Mouse (Mus musculus) hindbrain, embryonic 14.5 days (tissue): Measurements from ENCODE around the gene Agpat4. TPM values are rescaled to one million over a fixed set of nuclear protein-coding genes. Genes with fewer than 3 reads are reported as not detected.

ENCODE experiments used
- ATAC-seq: fragments of 200-750 bp; cut with Nextera tagmentation; 2 replicates; pipeline ENCODE4 v1.8.0; 2017; ENCODE audit warnings: moderate number of reproducible peaks, mild to moderate bottlenecking, moderate TSS enrichment, moderate library complexity; ENCODE audit not compliant: low FRiP score
- DNase-seq: peaks from one replicate; pipeline ENCODE4 v3.0.0-alpha.2; 2015; ENCODE audit warnings: low spot score
- H3K27ac ChIP-seq: fragments of 300-500 bp; sonication (generic); 2 replicates; pipeline ENCODE4 v1.5.1; 2014; ENCODE audit warnings: mild to moderate bottlenecking, moderate library complexity
- H3K27me3 ChIP-seq: fragments of 300-500 bp; sonication (generic); 2 replicates; pipeline ENCODE4 v1.6.1; 2014; ENCODE audit warnings: mild to moderate bottlenecking, low read length, mixed read lengths; ENCODE audit not compliant: control insufficient read depth, insufficient read depth
- H3K36me3 ChIP-seq: fragments of 300-500 bp; sonication (generic); replicated peaks from 2 replicates; pipeline ENCODE4 v1.6.1; 2014; ENCODE audit not compliant: control insufficient read depth, insufficient read depth
- H3K4me1 ChIP-seq: fragments of 300-500 bp; sonication (generic); replicated peaks from 2 replicates; pipeline ENCODE4 v1.6.1; 2014; ENCODE audit warnings: antibody characterized with exemption, low read length, mixed read lengths; ENCODE audit not compliant: control insufficient read depth, insufficient read depth
- H3K4me2 ChIP-seq: fragments of 300-500 bp; sonication (generic); replicated peaks from 2 replicates; pipeline ENCODE4 v1.6.1; 2014; ENCODE audit warnings: mild to moderate bottlenecking, moderate library complexity
- H3K4me3 ChIP-seq: fragments of 300-500 bp; sonication (generic); replicated peaks from 2 replicates; pipeline ENCODE4 v1.5.1; 2014; ENCODE audit warnings: mild to moderate bottlenecking, low read length
- H3K9ac ChIP-seq: fragments of 300-500 bp; sonication (generic); 2 replicates; pipeline ENCODE4 v1.6.1; 2014
- H3K9me3 ChIP-seq: fragments of 300-500 bp; sonication (generic); 2 replicates; pipeline ENCODE4 v1.6.1; 2016; ENCODE audit warnings: low read length; ENCODE audit not compliant: control insufficient read depth
- WGBS: fragments of 180-500 bp; shearing (Covaris S2); extraction: QIAGEN DNeasy Blood & Tissue Kit; methylation state at CpG from one replicate; pipeline ENCODE4 v1.1.7; 2014; 5-methylcytosine and 5-hydroxymethylcytosine counted together
- polyA plus RNA-seq: library from polyadenylated mRNA; unstranded; fragments of >200 nt; fragmentation: Nextera tagmentation; extraction: Ambion mirVana; gene quantifications from 2 replicates; pipeline ENCODE4 v1.2.1, GENCODE M21; 2014

The Agpat4 gene
- polyA plus RNA-seq, 1 experiment from 2014 or later: 38.2 TPM

DNA sequence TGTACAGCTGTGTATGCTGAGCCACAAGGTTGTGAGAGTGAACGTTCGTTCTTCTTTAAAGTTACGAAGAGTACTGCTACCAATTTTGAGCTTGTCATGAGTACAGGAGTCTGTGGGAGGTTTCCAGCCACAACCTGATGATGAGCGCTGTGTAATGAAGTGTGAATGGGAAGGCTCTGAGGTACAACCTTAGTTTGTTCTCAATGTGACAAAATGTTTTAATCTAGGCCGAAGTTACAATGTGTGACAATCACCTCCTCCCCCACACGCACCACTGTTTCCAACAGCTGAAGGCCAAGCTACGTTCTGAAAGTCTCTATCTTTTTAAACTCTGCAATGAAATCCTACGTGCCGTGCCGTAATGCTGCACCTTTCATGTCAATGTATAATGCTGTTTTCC, 16.2 kb upstream of the Agpat4 start:
- Histone ChIP-seq H3K27ac (no peak overlapping the region), H3K9ac (no peak overlapping the region), H3K4me1 (no peaks in the 10 kb centered on the region), H3K36me3 (no peaks in the 10 kb centered on the region), H3K9me3 (no peaks in the 10 kb centered on the region), H3K27me3 (no peaks in the 10 kb centered on the region), H3K4me2 (no peak overlapping the region), H3K4me3 (no peak overlapping the region)
- DNase-seq (no peak), ATAC-seq (no peak)
- 94% methylated on average over 10 of the region's 10 CpGs for WGBS

DNA sequence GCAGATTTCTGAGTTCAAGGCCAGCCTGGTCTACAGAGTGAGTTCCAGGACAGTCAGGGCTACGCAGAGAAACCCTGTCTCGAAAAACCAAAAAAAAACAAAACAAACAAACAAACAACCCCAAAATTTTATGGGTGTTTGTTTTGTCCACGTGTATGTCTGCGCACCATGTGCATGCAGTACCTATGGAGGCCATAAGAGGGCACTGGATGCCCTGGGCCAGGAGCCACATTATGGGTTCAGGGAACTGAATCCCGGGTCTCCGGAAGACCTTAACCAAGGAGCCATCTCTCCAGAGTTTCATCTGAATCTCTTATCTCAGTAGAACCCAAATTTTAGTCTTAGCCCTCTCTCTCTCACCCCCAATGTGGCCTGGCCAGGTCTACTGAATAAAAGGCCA, 14.7 kb upstream of the Agpat4 start:
- Histone ChIP-seq H3K4me1 (no peaks in the 10 kb centered on the region), H3K27me3 (no peaks in the 10 kb centered on the region), H3K9me3 (no peaks in the 10 kb centered on the region), H3K9ac (no peak overlapping the region), H3K4me3 (no peak overlapping the region), H3K4me2 (no peak overlapping the region), H3K27ac (no peak overlapping the region), H3K36me3 (no peaks in the 10 kb centered on the region)
- ATAC-seq (no peak), DNase-seq (no peak)
- 86% methylated on average over 6 of the region's 6 CpGs for WGBS

DNA sequence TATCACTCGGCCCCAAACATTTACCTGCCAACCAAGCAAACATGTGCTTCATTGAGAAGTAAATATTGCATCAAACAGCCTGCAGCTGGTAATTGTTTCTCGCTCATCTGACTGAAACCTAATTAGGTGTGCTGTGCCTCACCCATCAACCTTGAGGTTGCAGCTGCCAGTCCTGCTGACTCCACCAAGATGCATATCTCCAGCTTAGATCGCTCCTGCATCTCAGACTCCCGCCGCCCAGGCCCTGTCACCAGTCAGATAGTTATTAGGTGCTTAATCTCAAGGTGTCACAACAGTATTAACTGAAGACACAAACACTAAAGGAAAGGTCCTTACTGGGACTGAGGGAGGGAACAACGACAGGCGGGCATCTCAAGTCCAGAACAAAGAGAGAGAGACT, 14.3 kb upstream of the Agpat4 start:
- no peaks in the 10 kb centered on the region for H3K36me3 ChIP-seq
- no peak for DNase-seq
- no peak overlapping the region for H3K4me3 ChIP-seq
- H3K9ac ChIP-seq: no peak overlapping the region
- no peak for ATAC-seq
- H3K4me1 ChIP-seq: no peaks in the 10 kb centered on the region
- H3K27ac ChIP-seq: no peak overlapping the region
- 87% methylated on average over 7 of the region's 7 CpGs for WGBS
- no peak overlapping the region for H3K4me2 ChIP-seq
- H3K27me3 ChIP-seq: no peaks in the 10 kb centered on the region
- no peaks in the 10 kb centered on the region for H3K9me3 ChIP-seq

DNA sequence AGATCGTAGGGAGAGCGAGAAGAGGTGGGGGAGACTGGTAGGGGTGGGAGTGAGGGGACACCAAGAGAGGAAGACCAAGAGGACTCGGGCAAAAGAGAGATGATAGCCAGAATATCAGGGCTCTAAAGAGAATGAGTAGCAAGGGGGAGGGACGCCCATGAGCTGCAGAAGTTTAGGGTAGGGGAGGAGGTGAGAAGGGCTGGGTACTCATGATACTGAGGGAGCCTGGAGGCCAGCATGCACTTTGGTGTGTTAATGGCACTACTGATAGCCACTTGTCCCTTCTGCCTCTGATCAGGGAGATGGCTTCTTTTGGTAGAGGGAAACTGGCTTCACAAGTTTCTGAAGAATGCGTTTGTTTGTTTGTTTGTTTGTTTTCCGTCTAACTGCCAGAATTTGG, 13.8 kb upstream of the Agpat4 start:
- H3K36me3 ChIP-seq: no peaks in the 10 kb centered on the region
- no peaks in the 10 kb centered on the region for H3K27me3 ChIP-seq
- H3K9ac ChIP-seq: no peak overlapping the region
- H3K4me1 ChIP-seq: no peaks in the 10 kb centered on the region
- no peak for DNase-seq
- no peak overlapping the region for H3K4me2 ChIP-seq
- no peak for ATAC-seq
- H3K27ac ChIP-seq: no peak overlapping the region
- no peak overlapping the region for H3K4me3 ChIP-seq
- no peaks in the 10 kb centered on the region for H3K9me3 ChIP-seq
- WGBS: 95% methylated on average over 6 of the region's 6 CpGs

DNA sequence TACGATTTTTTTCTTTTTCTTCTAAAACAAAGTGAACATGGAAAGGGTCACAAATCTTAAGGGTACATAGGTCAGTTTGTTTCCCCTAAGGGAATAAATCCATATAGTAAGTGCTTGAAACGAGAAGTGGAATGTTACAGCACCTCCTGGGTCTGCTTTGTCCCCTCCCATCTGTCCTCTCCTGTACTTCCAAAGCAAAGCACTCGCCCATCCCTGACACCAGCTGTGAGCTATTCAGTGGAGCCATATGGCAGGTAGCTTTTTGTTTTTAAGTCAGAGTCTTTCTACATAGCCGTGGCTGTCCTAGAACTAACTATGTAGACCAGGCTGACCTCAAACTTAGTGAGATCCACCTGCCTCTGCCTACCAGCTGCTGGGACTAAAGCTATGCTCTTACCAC, 12.2 kb upstream of the Agpat4 start:
- DNase-seq (no peak), ATAC-seq (no peak)

DNA sequence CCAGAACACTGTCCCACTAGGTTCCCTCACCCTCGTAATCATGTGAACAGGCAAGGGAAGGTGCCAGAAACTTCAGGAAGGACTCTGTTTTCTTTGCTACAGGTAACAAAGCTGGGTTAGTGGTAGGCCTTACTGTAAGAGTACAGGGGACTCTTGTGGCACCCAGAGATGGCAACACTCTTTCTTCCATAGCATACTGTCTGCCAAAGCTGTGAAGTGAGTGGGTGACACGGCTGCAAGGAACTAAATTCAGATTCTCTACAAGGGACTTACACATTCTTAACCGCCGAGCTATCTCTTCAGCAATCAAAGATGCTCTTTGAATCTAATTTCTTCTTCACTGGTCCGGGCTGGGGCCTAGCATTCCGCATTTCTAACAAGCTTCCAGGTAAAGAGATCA, 4.9 kb upstream of the Agpat4 start:
- ATAC-seq (no peak), DNase-seq (no peak)
- no peak overlapping the region for H3K9ac ChIP-seq
- H3K4me2 ChIP-seq: no peak overlapping the region
- H3K27me3 ChIP-seq: no peaks in the 10 kb centered on the region
- peaks cover 7% of the 10 kb centered on the region for H3K4me1 ChIP-seq
- H3K9me3 ChIP-seq: no peaks in the 10 kb centered on the region
- no peak overlapping the region for H3K4me3 ChIP-seq
- H3K36me3 ChIP-seq: no peaks in the 10 kb centered on the region
- 91% methylated on average over 6 of the region's 6 CpGs for WGBS
- H3K27ac ChIP-seq: no peak overlapping the region

More for the DNA sequence above, 12.2 kb upstream of the Agpat4 start:
- Histone ChIP-seq H3K27ac (no peak overlapping the region), H3K9ac (no peak overlapping the region), H3K9me3 (no peaks in the 10 kb centered on the region), H3K27me3 (no peaks in the 10 kb centered on the region), H3K4me1 (no peaks in the 10 kb centered on the region), H3K4me3 (no peak overlapping the region), H3K36me3 (no peaks in the 10 kb centered on the region), H3K4me2 (no peak overlapping the region)
- 37% methylated on average over 4 of the region's 4 CpGs for WGBS

DNA sequence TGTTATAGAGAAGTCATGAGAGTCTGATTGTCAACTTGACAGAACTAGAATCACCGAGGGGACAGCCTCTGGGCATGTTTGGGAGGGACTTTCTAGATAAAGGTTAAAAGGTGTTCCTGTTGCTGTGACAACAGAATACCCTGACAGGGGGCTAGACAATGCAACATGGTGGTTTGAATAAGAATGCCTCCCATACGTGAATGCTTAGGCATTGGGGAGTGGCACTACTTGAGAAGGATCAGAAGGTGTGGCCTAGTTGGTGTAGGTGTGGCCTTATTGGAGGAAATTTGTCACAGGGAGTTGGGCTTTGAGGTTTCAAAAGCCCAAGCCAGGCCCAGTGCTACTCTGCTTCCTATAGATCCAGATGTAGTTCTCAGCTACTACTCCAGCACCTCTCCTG, 3.4 kb upstream of the Agpat4 start:
- no peaks in the 10 kb centered on the region for H3K36me3 ChIP-seq
- no peaks in the 10 kb centered on the region for H3K27me3 ChIP-seq
- ATAC-seq (no peak), DNase-seq (no peak)
- no peak overlapping the region for H3K9ac ChIP-seq
- no peak overlapping the region for H3K27ac ChIP-seq
- no peak overlapping the region for H3K4me3 ChIP-seq
- no peak overlapping the region for H3K4me2 ChIP-seq
- peaks cover 8% of the 10 kb centered on the region for H3K4me1 ChIP-seq
- 64% methylated on average over 2 of the region's 2 CpGs for WGBS
- H3K9me3 ChIP-seq: no peaks in the 10 kb centered on the region

DNA sequence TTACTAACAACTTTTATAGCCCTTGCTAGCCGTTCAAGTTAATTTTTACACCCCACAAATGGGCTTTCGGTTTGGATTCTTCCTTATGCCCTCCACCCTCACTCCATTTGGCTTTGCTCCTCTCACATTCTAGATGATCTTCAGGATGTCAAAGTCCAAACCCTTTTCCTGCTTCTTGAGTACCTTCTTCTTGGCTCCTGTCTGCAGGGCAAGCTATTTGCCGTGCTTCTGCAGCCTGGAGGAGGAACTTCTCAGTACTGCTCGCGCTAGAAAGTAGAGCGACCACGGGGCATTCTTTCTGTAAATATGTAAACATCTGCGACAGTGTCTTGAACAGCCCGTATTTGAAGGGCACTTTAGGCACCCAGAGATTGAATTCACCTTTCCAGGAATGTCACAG, 373 bp upstream of the Agpat4 start:
- 9% methylated on average over 9 of the region's 9 CpGs for WGBS
- H3K27ac ChIP-seq: peak overlapping the region; percentile 96
- no peak for ATAC-seq

DNA sequence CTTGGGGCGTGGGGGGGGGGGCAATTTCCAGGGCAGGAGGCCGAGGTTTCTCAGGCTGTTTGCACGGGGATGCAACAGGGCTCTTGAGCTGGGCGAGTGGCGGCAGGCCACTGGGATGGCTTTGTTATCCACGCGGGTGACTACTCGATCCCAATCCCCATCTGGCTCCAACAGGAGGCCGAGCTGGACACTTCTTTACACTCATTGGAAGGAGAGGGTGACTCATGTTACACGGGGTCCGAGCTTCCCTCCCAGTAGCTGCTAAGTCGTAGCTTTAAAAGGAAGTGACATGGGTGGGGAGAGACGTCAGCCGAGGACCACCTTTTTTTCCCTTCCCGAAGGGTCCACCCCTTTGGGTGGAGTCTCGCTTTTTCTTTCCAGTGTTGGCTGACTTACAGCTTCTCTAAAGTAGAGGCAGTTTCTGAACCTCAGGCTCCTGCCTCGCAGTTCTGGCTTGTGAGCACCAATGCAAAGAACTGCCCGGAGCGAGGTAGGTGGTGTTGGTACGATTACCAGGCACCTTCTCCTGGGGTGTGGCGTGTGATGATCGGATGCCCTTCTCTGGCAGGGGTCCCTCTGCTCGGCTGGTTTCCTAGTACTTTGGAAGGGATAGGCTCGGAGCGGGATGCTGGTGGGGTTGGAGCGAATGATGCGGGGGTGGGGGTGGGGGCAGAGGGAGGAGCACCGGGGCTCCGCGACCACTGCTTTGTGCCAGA, 580 bp downstream of the Agpat4 start:
- Histone ChIP-seq H3K27me3 (no peaks in the 10 kb centered on the region), H3K36me3 (no peaks in the 10 kb centered on the region), H3K4me2 (peak overlapping the region; percentile 89), H3K9ac (peak overlapping the region; percentile 76), H3K4me1 (peaks cover 25% of the 10 kb centered on the region), H3K27ac (peak overlapping the region; percentile 96), H3K4me3 (peak overlapping the region; percentile 65), H3K9me3 (no peaks in the 10 kb centered on the region)
- ATAC-seq (peak; percentile 93), DNase-seq (peak; percentile 87)
- under 1% methylated on average over 30 of the region's 30 CpGs for WGBS

More for the DNA sequence above, 373 bp upstream of the Agpat4 start:
- H3K9ac ChIP-seq: peak overlapping the region; percentile 76
- no peaks in the 10 kb centered on the region for H3K9me3 ChIP-seq
- H3K27me3 ChIP-seq: no peaks in the 10 kb centered on the region
- H3K36me3 ChIP-seq: no peaks in the 10 kb centered on the region
- no peak for DNase-seq
- H3K4me3 ChIP-seq: peak overlapping the region; percentile 65
- peaks cover 25% of the 10 kb centered on the region for H3K4me1 ChIP-seq
- H3K4me2 ChIP-seq: peak overlapping the region; percentile 89

DNA sequence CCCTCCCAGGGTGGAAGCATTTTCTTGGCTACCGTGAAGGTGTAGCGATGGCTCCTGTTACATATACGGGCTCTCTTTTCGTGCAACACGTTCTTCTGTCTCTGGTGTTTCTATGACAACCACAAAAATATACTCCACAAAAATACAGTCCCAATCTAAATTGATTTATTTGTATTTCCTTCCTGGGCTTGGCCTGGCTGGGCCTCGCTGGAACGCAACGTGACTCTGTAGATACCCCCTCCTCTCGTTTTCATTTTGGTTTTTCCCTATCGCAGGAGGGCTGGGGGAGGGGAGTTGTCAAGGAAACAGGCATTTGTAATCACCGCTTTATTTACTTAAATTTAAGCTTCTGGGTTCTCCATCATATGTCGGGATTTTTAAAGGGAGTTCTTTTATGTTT, 1.2 kb downstream of the Agpat4 start:
- peak overlapping the region; percentile 89 for H3K4me2 ChIP-seq
- DNase-seq (peak; percentile 75), ATAC-seq (peak; percentile 67)
- H3K9me3 ChIP-seq: no peaks in the 10 kb centered on the region
- H3K27me3 ChIP-seq: no peaks in the 10 kb centered on the region
- H3K4me1 ChIP-seq: peaks cover 25% of the 10 kb centered on the region
- under 1% methylated on average over 12 of the region's 12 CpGs for WGBS
- peak overlapping the region; percentile 65 for H3K4me3 ChIP-seq
- H3K9ac ChIP-seq: peak overlapping the region; percentile 76
- H3K27ac ChIP-seq: peak overlapping the region; percentile 96
- H3K36me3 ChIP-seq: peaks cover 5% of the 10 kb centered on the region; the same call in 1 of the 2 replicates
